Mouse (Mus musculus) liver, embryonic 12.5 days (tissue): ENCODE data around the gene Tbc1d10c. TPM values are rescaled to one million over a fixed set of nuclear protein-coding genes. Genes with fewer than 3 reads are reported as not detected.

ENCODE experiments used
- ATAC-seq: fragments of 200-750 bp; cut with Nextera tagmentation; 2 replicates; pipeline ENCODE4 v1.8.0; 2017; ENCODE audit warnings: moderate number of reproducible peaks, mild to moderate bottlenecking, moderate library complexity
- H3K27ac ChIP-seq: fragments of 300-500 bp; sonication (generic); 2 replicates; pipeline ENCODE4 v1.5.1; 2016; ENCODE audit warnings: mild to moderate bottlenecking
- H3K27me3 ChIP-seq: fragments of 300-500 bp; sonication (generic); replicated peaks from 2 replicates; pipeline ENCODE4 v1.6.1; 2016; ENCODE audit warnings: mild to moderate bottlenecking, moderate library complexity
- H3K36me3 ChIP-seq: fragments of 300-500 bp; sonication (generic); 2 replicates; pipeline ENCODE4 v1.6.1; 2016; ENCODE audit warnings: mild to moderate bottlenecking, moderate library complexity
- H3K4me1 ChIP-seq: fragments of 300-500 bp; sonication (generic); 2 replicates; pipeline ENCODE4 v1.6.1; 2016
- H3K4me2 ChIP-seq: fragments of 300-500 bp; sonication (generic); 2 replicates; pipeline ENCODE4 v1.6.1; 2016; ENCODE audit warnings: mild to moderate bottlenecking, moderate library complexity
- H3K4me3 ChIP-seq: fragments of 300-500 bp; sonication (generic); 2 replicates; pipeline ENCODE4 v1.5.1; 2016; ENCODE audit warnings: mild to moderate bottlenecking, moderate library complexity
- H3K9ac ChIP-seq: fragments of 300-500 bp; sonication (generic); 2 replicates; pipeline ENCODE4 v1.6.1; 2016; ENCODE audit warnings: mild to moderate bottlenecking, moderate library complexity
- H3K9me3 ChIP-seq: fragments of 300-500 bp; sonication (generic); replicated peaks from 2 replicates; pipeline ENCODE4 v1.6.1; 2016; ENCODE audit warnings: mild to moderate bottlenecking, moderate library complexity
- WGBS: fragments of 180-500 bp; shearing (Covaris S2); methylation state at CpG from one replicate; pipeline ENCODE4 v1.1.7; 2016; ENCODE audit not compliant: insufficient replicate concordance; 5-methylcytosine and 5-hydroxymethylcytosine counted together
- polyA plus RNA-seq: library from polyadenylated mRNA; unstranded; fragments of >200 nt; fragmentation: Nextera tagmentation; extraction: Ambion mirVana; gene quantifications from 2 replicates; pipeline ENCODE4 v1.2.1, GENCODE M21; 2016

The Tbc1d10c gene
- polyA plus RNA-seq, 1 experiment from 2014 or later, result 4.9 TPM

GRCm38 (mm10) chr19:4214771-4215450 is 23.8 kb upstream of the Tbc1d10c start:
- Histone ChIP-seq H3K27me3 (peaks cover 98% of the 10 kb centered on the region), H3K4me1 (peaks cover 51% of the 10 kb centered on the region), H3K9me3 (no peaks in the 10 kb centered on the region), H3K27ac (peak overlapping the region; percentile 57), H3K4me2 (peak overlapping the region; percentile 77), H3K36me3 (no peaks in the 10 kb centered on the region), H3K4me3 (peak overlapping the region; percentile 57), H3K9ac (peak overlapping the region; percentile 67)
- ATAC-seq, result peak; percentile 23; the same call in 1 of the 2 replicates
- WGBS, result under 1% methylated on average over 58 of the region's 81 CpGs

DNA sequence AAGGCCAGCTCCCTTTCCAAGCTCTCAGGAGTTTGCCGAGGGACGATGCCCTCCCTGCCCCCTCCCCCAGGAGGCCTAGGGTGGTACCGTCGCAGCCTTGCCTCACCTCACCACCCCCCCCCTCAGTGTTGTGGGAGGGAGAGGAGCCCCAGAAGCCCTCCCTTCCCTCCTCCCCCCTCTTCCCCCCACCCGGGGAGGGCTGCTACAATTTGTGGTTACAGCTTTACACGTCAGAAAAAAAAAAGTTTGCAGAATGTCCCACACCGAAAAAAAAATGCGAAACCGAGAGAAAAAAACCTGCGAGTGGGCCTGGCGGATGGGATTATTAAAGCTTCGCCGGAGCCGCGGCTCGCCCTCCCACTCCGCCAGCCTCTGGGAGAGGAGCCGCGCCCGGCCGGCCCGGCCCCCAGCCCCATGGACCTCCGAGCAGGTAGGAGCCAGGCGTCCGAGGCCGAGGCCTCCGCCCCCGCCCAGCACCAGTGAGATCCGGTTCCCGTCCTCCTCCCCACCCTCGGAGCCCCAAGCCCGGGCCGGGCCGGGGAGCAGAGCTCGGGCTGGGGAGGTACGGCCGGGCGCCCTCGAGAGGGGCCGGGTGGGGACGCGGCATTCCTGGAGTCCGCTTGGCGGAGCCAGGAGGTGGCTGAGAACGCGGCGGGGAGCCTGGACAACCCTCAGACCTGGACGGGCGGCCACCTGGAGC is 23.1 kb upstream of the Tbc1d10c start, which contains the start of the genes Clcf1 and AC109138.7:
TSS of gene Clcf1 (plus strand) at position 168 of the 700 bp plus-strand sequence.
TSS of gene AC109138.7 (plus strand) at position 287 of the 700 bp plus-strand sequence.
- H3K4me1 ChIP-seq, result peaks cover 44% of the 10 kb centered on the region
- H3K27ac ChIP-seq, result peak within 1 kb of the TSS; percentile 57
- ATAC-seq, result peak; percentile 16; the same call in 1 of the 2 replicates
- H3K36me3 ChIP-seq, result no peaks in the 10 kb centered on the region
- WGBS, result 4% methylated on average over 49 of the region's 49 CpGs
- H3K4me2 ChIP-seq, result peak within 1 kb of the TSS; percentile 77
- H3K4me3 ChIP-seq, result peak within 1 kb of the TSS; percentile 57
- peaks cover 97% of the 10 kb centered on the region for H3K27me3 ChIP-seq
- no peaks in the 10 kb centered on the region for H3K9me3 ChIP-seq
- peak within 1 kb of the TSS; percentile 67 for H3K9ac ChIP-seq

DNA sequence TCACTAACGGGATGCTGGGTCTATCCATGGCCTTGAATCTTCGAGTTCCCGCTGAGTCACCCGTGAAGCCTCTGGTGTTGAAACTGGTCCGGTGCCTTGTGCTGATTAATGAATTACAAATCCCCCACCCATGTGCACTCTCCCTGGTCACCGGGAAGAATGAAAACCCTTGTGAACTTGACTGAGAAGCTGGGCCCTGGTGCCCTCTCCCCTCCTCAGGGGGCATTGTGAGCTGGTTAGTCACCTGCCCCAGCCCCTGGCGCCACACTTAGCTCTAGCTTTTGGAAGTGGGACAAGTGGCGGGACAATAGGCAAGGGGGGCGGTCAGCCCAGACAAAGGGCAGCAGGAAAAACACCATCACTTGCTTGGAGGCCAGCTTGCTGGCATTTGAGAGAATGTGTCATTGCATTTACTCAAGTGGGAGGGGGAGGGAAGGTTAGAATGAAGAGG is 22.5 kb upstream of the Tbc1d10c start:
- Histone ChIP-seq H3K36me3 (no peaks in the 10 kb centered on the region), H3K4me1 (peaks cover 45% of the 10 kb centered on the region), H3K4me2 (peak overlapping the region; percentile 77), H3K9ac (no peak overlapping the region), H3K27me3 (peaks cover 99% of the 10 kb centered on the region), H3K27ac (no peak overlapping the region), H3K4me3 (peak overlapping the region; percentile 57), H3K9me3 (no peaks in the 10 kb centered on the region)
- no peak for ATAC-seq
- WGBS, result 6% methylated on average over 9 of the region's 9 CpGs

DNA sequence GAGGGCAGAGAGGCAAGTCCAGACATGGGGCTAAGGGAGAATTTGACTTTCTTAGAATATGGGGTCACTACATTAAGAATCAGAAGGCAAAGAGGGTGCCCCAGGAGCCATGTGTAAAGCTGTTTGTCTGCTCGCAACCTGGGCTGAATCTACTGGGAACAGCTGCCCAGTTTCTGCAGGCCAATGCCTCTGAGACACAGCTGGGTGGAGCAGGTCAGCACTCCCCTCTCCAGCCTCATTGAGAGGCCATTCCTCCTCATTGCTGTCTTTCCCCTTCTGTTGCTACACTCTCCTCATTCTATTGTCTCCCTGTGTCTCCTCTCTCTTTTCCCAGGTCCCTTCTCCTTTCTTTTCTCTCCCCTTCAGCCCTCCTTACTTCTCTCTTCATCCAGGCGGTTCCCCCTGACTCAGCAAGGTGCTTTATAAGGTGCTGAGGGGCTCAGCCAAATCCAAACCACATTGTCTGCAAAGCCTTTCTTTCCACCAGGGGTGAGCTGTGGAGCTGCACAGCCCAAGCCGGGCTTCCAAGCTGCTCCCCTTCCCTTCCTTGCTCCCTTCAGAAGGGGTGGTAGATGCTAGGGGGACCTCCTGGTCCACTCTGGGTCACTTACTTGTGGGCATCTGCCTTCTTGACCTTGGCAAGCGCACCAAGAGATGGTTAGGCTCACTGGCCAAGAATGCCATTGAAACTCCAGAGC is 21.0 kb upstream of the Tbc1d10c start:
- no peak overlapping the region for H3K4me2 ChIP-seq
- peaks cover 94% of the 10 kb centered on the region for H3K27me3 ChIP-seq
- WGBS, result 28% methylated on average over 4 of the region's 4 CpGs

DNA sequence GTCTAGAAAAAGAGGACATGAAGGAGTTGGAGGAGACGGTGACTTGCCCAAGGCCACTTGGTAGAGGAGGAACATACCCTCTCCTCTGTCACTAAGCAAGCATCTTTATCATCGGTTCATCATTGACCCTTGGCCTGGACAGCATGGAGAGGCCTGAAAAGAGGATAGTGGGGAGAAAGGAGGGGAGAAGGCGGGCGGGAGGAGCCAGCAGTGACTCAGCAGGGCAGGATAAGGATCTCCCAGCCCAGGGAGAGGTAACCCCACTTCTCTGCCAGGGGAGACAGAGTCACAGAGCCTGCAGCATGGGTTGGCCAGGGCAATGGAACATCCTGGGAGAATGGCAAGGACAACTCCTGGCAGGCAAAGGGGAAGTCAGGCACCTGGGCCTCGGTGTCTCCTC is 17.5 kb upstream of the Tbc1d10c start:
- no peak overlapping the region for H3K9ac ChIP-seq
- WGBS, result 52% methylated on average over 5 of the region's 5 CpGs
- no peak overlapping the region for H3K27ac ChIP-seq
- no peaks in the 10 kb centered on the region for H3K9me3 ChIP-seq
- H3K4me3 ChIP-seq, result no peak overlapping the region
- ATAC-seq, result no peak
- no peak overlapping the region for H3K4me2 ChIP-seq
- H3K4me1 ChIP-seq, result peaks cover 17% of the 10 kb centered on the region
- peaks cover 87% of the 10 kb centered on the region for H3K27me3 ChIP-seq
- no peaks in the 10 kb centered on the region for H3K36me3 ChIP-seq

More for the DNA sequence above, 21.0 kb upstream of the Tbc1d10c start:
- Histone ChIP-seq H3K4me3 (no peak overlapping the region), H3K27ac (no peak overlapping the region), H3K4me1 (peaks cover 47% of the 10 kb centered on the region), H3K9ac (no peak overlapping the region), H3K9me3 (no peaks in the 10 kb centered on the region), H3K36me3 (no peaks in the 10 kb centered on the region)
- ATAC-seq, result no peak

DNA sequence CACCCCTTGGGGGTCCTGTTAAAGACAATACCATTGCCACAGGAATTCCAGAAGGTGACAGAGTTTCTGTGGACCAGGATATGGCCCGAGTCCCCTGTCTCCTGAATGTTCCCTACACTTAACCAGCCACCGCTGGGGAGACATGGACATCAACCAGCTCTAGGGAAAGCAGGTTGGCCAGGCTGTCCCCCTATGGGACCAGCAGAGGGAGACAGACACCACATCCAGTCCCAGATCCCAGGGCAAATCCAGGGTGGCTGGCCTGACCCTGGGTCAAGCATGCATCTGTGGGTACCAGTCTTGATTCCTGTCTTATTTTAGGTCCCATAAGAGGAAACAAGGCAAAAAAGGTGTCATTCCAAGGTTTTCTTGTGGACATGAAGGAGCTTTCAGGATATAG is 15.9 kb upstream of the Tbc1d10c start:
- WGBS, result 3% methylated on average over 2 of the region's 2 CpGs
- H3K9me3 ChIP-seq, result no peaks in the 10 kb centered on the region
- peaks cover 78% of the 10 kb centered on the region for H3K27me3 ChIP-seq
- no peaks in the 10 kb centered on the region for H3K36me3 ChIP-seq
- no peak overlapping the region for H3K9ac ChIP-seq
- ATAC-seq, result peak; percentile 50
- no peak overlapping the region for H3K27ac ChIP-seq
- peaks cover 23% of the 10 kb centered on the region for H3K4me1 ChIP-seq
- H3K4me3 ChIP-seq, result no peak overlapping the region
- H3K4me2 ChIP-seq, result no peak overlapping the region

- H3K4me1 ChIP-seq, result peaks cover 39% of the 10 kb centered on the region
- WGBS, result 54% methylated on average over 4 of the region's 4 CpGs
- H3K4me2 ChIP-seq, result no peak overlapping the region
- H3K27me3 ChIP-seq, result peaks cover 58% of the 10 kb centered on the region
- no peak for ATAC-seq
- H3K4me3 ChIP-seq, result no peak overlapping the region
- H3K9ac ChIP-seq, result no peak overlapping the region
- no peak overlapping the region for H3K27ac ChIP-seq
- peaks cover 7% of the 10 kb centered on the region for H3K36me3 ChIP-seq
- H3K9me3 ChIP-seq, result no peaks in the 10 kb centered on the region
Measured at GRCm38 (mm10) chr19:4204889-4205288, 13.8 kb upstream of the Tbc1d10c start.

GRCm38 (mm10) chr19:4203604-4204326 is 12.7 kb upstream of the Tbc1d10c start:
- no peak overlapping the region for H3K4me2 ChIP-seq
- no peaks in the 10 kb centered on the region for H3K9me3 ChIP-seq
- H3K9ac ChIP-seq, result no peak overlapping the region
- no peak overlapping the region for H3K27ac ChIP-seq
- H3K4me3 ChIP-seq, result no peak overlapping the region
- no peak for ATAC-seq
- peaks cover 18% of the 10 kb centered on the region for H3K36me3 ChIP-seq
- H3K27me3 ChIP-seq, result peaks cover 47% of the 10 kb centered on the region
- H3K4me1 ChIP-seq, result peaks cover 48% of the 10 kb centered on the region
- WGBS, result 35% methylated on average over 13 of the region's 13 CpGs

GRCm38 (mm10) chr19:4203148-4203547 is 12.1 kb upstream of the Tbc1d10c start:
- H3K27ac ChIP-seq, result 0 out of 2 replicates have a peak overlapping the region, but pooled peaks have one; percentile 52
- no peak for ATAC-seq
- H3K9ac ChIP-seq, result no peak overlapping the region
- H3K27me3 ChIP-seq, result peaks cover 41% of the 10 kb centered on the region
- H3K4me1 ChIP-seq, result peaks cover 50% of the 10 kb centered on the region
- H3K4me2 ChIP-seq, result no peak overlapping the region
- peaks cover 24% of the 10 kb centered on the region for H3K36me3 ChIP-seq
- H3K4me3 ChIP-seq, result no peak overlapping the region
- 47% methylated on average over 3 of the region's 3 CpGs for WGBS
- no peaks in the 10 kb centered on the region for H3K9me3 ChIP-seq

- peak overlapping the region; percentile 70 for H3K9ac ChIP-seq
- H3K4me1 ChIP-seq, result peaks cover 54% of the 10 kb centered on the region
- H3K9me3 ChIP-seq, result no peaks in the 10 kb centered on the region
- peak overlapping the region; percentile 52; the same call in 1 of the 2 replicates for H3K27ac ChIP-seq
- 36% methylated on average over 7 of the region's 7 CpGs for WGBS
- H3K27me3 ChIP-seq, result peaks cover 35% of the 10 kb centered on the region
- peak overlapping the region; percentile 91 for H3K4me2 ChIP-seq
- no peak for ATAC-seq
- peak overlapping the region; percentile 75 for H3K4me3 ChIP-seq
- H3K36me3 ChIP-seq, result peaks cover 34% of the 10 kb centered on the region
Measured at GRCm38 (mm10) chr19:4202149-4202548, 11.1 kb upstream of the Tbc1d10c start.

GRCm38 (mm10) chr19:4201291-4201909 is 10.3 kb upstream of the Tbc1d10c start, which contains the start of gene Rad9a:
Rad9a (minus strand) TSS chr19:4201662.
- Histone ChIP-seq H3K4me2 (peak within 1 kb of the TSS; percentile 91), H3K9ac (peak within 1 kb of the TSS; percentile 79), H3K4me1 (peaks cover 61% of the 10 kb centered on the region), H3K4me3 (peak within 1 kb of the TSS; percentile 75), H3K27me3 (peaks cover 31% of the 10 kb centered on the region), H3K36me3 (peaks cover 42% of the 10 kb centered on the region), H3K27ac (peak within 1 kb of the TSS; percentile 84), H3K9me3 (no peaks in the 10 kb centered on the region)
- WGBS, result under 1% methylated on average over 34 of the region's 34 CpGs
- ATAC-seq, result peak; percentile 86
